In the genomic region with DNA sequence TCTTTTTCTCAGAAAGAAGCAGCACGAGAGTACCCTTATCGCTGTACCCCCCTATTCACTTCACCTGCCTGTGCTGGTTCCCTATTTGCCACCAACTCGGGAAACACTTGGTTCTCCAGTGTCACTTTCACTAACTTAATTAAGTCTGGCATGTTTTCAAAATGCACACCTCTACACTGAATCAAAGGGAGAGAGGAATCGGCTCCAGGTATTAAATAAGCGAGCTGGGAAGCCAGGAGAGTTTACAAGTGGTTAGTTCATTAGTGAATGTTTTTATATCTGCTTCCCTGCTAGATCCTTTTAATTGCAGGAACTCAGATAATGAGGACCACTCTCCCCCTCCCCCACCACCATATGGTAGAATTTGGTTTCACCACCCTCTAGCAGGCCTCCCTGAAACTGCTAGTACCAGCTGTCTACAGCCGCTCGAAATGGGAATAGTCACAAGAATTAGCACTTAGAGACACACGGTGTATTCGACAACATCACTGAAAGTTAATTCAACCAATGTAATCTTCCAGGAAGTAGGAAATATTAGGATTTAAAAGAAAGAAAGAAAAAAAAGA, we compare ENCODE assay signal across 11 mouse cellular contexts. TPM values are rescaled to one million over a fixed set of nuclear protein-coding genes. Genes with fewer than 3 reads are reported as not detected.
DNase-seq lines count a peak whose midpoint lies in the region; ATAC-seq and TF ChIP-seq lines count a peak whose summit lies in the region.
"Had no signal": no experiment of that assay in that cellular context is flagged by ENCODE, and none has a peak within 500 bp of the region (broad histone marks: within the 10 kb centered on the region; RNA-seq: fewer than 3 reads in every experiment).

No protein-coding gene starts in this region.

- no peak for ATAC-seq in heart, embryonic 11.5 days (replicated peaks; ENCODE audit: insufficient number of reproducible peaks, low FRiP score, low TSS enrichment)
- ATAC-seq in midbrain, embryonic 13.5 days, result 0 out of 2 replicates have a peak, but pooled peaks have one; percentile 66
- no peak for ATAC-seq in inflammation-experienced regulatory T-cells, adult 6 months

- no peak overlapping the region for H3K4me3 ChIP-seq in heart, adult 2 months
- H3K4me3 ChIP-seq in heart, embryonic 11.5 days (ENCODE audit: low read depth, low read length), result no peak overlapping the region
- H3K4me3 ChIP-seq in midbrain, embryonic 13.5 days (replicated peaks), result no peak overlapping the region
- H3K4me3 ChIP-seq: heart, embryonic 15.5 days had no signal

- WGBS in heart, adult 2 months, result 52% methylated on average over 9 of the region's 9 CpGs
- WGBS in heart, embryonic 11.5 days (ENCODE audit: insufficient replicate concordance), result 60% methylated on average over 9 of the region's 9 CpGs
- WGBS in midbrain, embryonic 13.5 days, result 63% methylated on average over 9 of the region's 9 CpGs

- H3K27me3 ChIP-seq in heart, adult 2 months (ENCODE audit: control insufficient read depth, insufficient read depth, low read length), result no peaks in the 10 kb centered on the region
- no peaks in the 10 kb centered on the region for H3K27me3 ChIP-seq in heart, embryonic 11.5 days (ENCODE audit: control insufficient read depth, insufficient read depth, low read length)
- H3K27me3 ChIP-seq in midbrain, embryonic 13.5 days, result no peaks in the 10 kb centered on the region
- H3K27me3 ChIP-seq: heart, embryonic 15.5 days had no signal

- peaks cover 2% of the 10 kb centered on the region for H3K4me1 ChIP-seq in heart, adult 2 months (ENCODE audit: control insufficient read depth, insufficient read depth, low read length)
- peaks cover 12% of the 10 kb centered on the region; the same call in 1 of the 2 replicates for H3K4me1 ChIP-seq in heart, embryonic 11.5 days (ENCODE audit: control insufficient read depth, insufficient read depth, low read length)
- peaks cover 5% of the 10 kb centered on the region for H3K4me1 ChIP-seq in midbrain, embryonic 13.5 days (replicated peaks)

- TF ChIP-seq EP300 in heart, adult 2 months (IDR thresholded peaks at IDR 0.05; ENCODE audit: insufficient read depth, low read depth, low read length), result no peak

- H3K9ac ChIP-seq in heart, adult 2 months (ENCODE audit: low read depth, low read length), result no peak overlapping the region
- H3K9ac ChIP-seq in heart, embryonic 11.5 days (ENCODE audit: low read depth, low read length), result no peak overlapping the region
- H3K9ac ChIP-seq in midbrain, embryonic 13.5 days (replicated peaks), result no peak overlapping the region
- H3K9ac ChIP-seq: heart, embryonic 15.5 days had no signal

- H3K36me3 ChIP-seq in heart, adult 2 months (ENCODE audit: control insufficient read depth, insufficient read depth, low read length), result peaks cover 26% of the 10 kb centered on the region
- H3K36me3 ChIP-seq in heart, embryonic 11.5 days (ENCODE audit: control insufficient read depth, insufficient read depth, low read length), result no peaks in the 10 kb centered on the region
- no peaks in the 10 kb centered on the region for H3K36me3 ChIP-seq in midbrain, embryonic 13.5 days
- H3K36me3 ChIP-seq: heart, embryonic 15.5 days had no signal

- H3K27ac ChIP-seq in heart, adult 2 months, result peak overlapping the region; percentile 5
- no peak overlapping the region for H3K27ac ChIP-seq in heart, embryonic 11.5 days (ENCODE audit: low read depth, low read length)
- H3K27ac ChIP-seq in midbrain, embryonic 13.5 days, result no peak overlapping the region
- H3K27ac ChIP-seq: heart, embryonic 15.5 days had no signal

- no peak for TF ChIP-seq CTCF in heart, adult 2 months (IDR thresholded peaks at IDR 0.05)

- H3K9me3 ChIP-seq in heart, embryonic 11.5 days (replicated peaks; ENCODE audit: control insufficient read depth, low read length), result no peaks in the 10 kb centered on the region
- no peaks in the 10 kb centered on the region for H3K9me3 ChIP-seq in midbrain, embryonic 13.5 days
- H3K9me3 ChIP-seq: heart, embryonic 15.5 days had no signal

- peaks cover 3% of the 10 kb centered on the region for H3K79me2 ChIP-seq in heart, adult 2 months (replicated peaks; ENCODE audit: control insufficient read depth, insufficient read depth, low read length)

- no peak overlapping the region for H3K4me2 ChIP-seq in heart, embryonic 11.5 days
- no peak overlapping the region for H3K4me2 ChIP-seq in midbrain, embryonic 13.5 days (replicated peaks)
- H3K4me2 ChIP-seq: heart, embryonic 15.5 days had no signal

- no peak for DNase-seq in heart, adult 2 months
- peak; percentile 56 for DNase-seq in cerebellum, adult 8-10 months
- peak; percentile 75 for DNase-seq in forelimb bud, embryonic 11.5 days (ENCODE audit: low read depth, low spot score)
- DNase-seq in urinary bladder, adult 2 months (ENCODE audit: low spot score), result no peak
- DNase-seq in kidney, adult 18-20 months, result no peak

- intact Hi-C loops in heart, adult 2 months (cut with DNase I), result no loop called here

- no peak for TF ChIP-seq POLR2A in heart, adult 2 months (IDR thresholded peaks at IDR 0.05; ENCODE audit: insufficient read depth, low read depth, low read length)

RNA-seq across cellular contexts. Expression of gene Gm9747, which starts 28.2 kb away (rescaled TPM):
- not detected for total RNA-seq in heart, adult 2 months (2021)
- polyA plus RNA-seq in heart, adult 2 months (2012; rRNA removed), result 0.04 TPM in 1 of 2 replicates, not detected in the other
- 33.1 and 40.5 TPM in 2 replicates for polyA plus RNA-seq in heart, embryonic 11.5 days (2014; fragmentation: Nextera tagmentation; extraction: Ambion mirVana)
- 20.9 and 21.0 TPM in 2 replicates for polyA plus RNA-seq in midbrain, embryonic 13.5 days (2015; fragmentation: Nextera tagmentation; extraction: Ambion mirVana)
- polyA plus RNA-seq in urinary bladder, adult 2 months (2012; rRNA removed), result 0.04 TPM in 1 of 2 replicates, not detected in the other
- not detected for polyA plus RNA-seq in inflammation-experienced regulatory T-cells, adult 6 months (2017; shearing (Covaris generic))
- total RNA-seq: left cerebral cortex, adult 18-20 months; megakaryocyte progenitor cell, adult 5-6 weeks had no signal

RNA-seq across cellular contexts. Expression of gene Irs1, which starts 30.1 kb away (rescaled TPM):
- total RNA-seq in heart, adult 2 months (2021), result 10 to 100 TPM; 39.9 to 50.0 TPM
- 10.5 and 15.4 TPM in 2 replicates for polyA plus RNA-seq in heart, adult 2 months (2012; rRNA removed)
- 8.4 and 10.9 TPM in 2 replicates for polyA plus RNA-seq in heart, embryonic 11.5 days (2014; fragmentation: Nextera tagmentation; extraction: Ambion mirVana)
- 6.6 and 7.9 TPM in 2 replicates for polyA plus RNA-seq in midbrain, embryonic 13.5 days (2015; fragmentation: Nextera tagmentation; extraction: Ambion mirVana)
- 6.6 and 7.7 TPM in 2 replicates for polyA plus RNA-seq in urinary bladder, adult 2 months (2012; rRNA removed)
- not detected for polyA plus RNA-seq in inflammation-experienced regulatory T-cells, adult 6 months (2017; shearing (Covaris generic))
- total RNA-seq: megakaryocyte progenitor cell, adult 5-6 weeks had no signal

RNA-seq across cellular contexts. Expression of gene Rhbdd1, which starts 55.1 kb away (rescaled TPM):
- total RNA-seq in heart, adult 2 months (2021), result 10 to 100 TPM; 11.2 to 11.3 TPM
- 10.7 and 14.0 TPM in 2 replicates for polyA plus RNA-seq in heart, adult 2 months (2012; rRNA removed)
- polyA plus RNA-seq in heart, embryonic 11.5 days (2014; fragmentation: Nextera tagmentation; extraction: Ambion mirVana), result 7.9 and 8.7 TPM in 2 replicates
- 4.8 and 6.2 TPM in 2 replicates for polyA plus RNA-seq in midbrain, embryonic 13.5 days (2015; fragmentation: Nextera tagmentation; extraction: Ambion mirVana)
- polyA plus RNA-seq in urinary bladder, adult 2 months (2012; rRNA removed), result 28.6 and 30.3 TPM in 2 replicates
- polyA plus RNA-seq in inflammation-experienced regulatory T-cells, adult 6 months (2017; shearing (Covaris generic)), result 10 to 100 TPM; 15.3 to 21.5 (median 20.5) TPM

Comparison
In these comparisons a context has a peak if more than half of its experiments do, and no peak if none do; other contexts are left out.
1. RNA of gene Gm9747, which starts 28.2 kb away (polyA plus RNA-seq): 33.1 to 40.5 TPM in heart, embryonic 11.5 days and 20.9 to 21.0 TPM in midbrain, embryonic 13.5 days; 0.04 TPM in urinary bladder, adult 2 months, 0.04 TPM in heart, adult 2 months and not detected in inflammation-experienced regulatory T-cells, adult 6 months; every median in the first group is over 10 times any median in the second.
2. DNase-seq: peak in cerebellum, adult 8-10 months (single experiment) and forelimb bud, embryonic 11.5 days (single experiment); none in heart, adult 2 months (0 of 2), urinary bladder, adult 2 months (single experiment) and kidney, adult 18-20 months (single experiment).